Mouse (Mus musculus) testis, adult 2 months (tissue): ENCODE data around the gene Cux1.

ENCODE experiments used
- CTCF ChIP-seq: fragments of 200-500 bp; IDR thresholded peaks from 2 replicates; pipeline ENCODE4 v1.5.1; 2012; ENCODE audit warnings: low read depth, mild to moderate bottlenecking, inconsistent platforms, low read length, moderate library complexity; ENCODE audit not compliant: control insufficient read depth, insufficient read depth, insufficient replicate concordance
- POLR2A ChIP-seq: fragments of 200-500 bp; IDR thresholded peaks from 2 replicates; pipeline ENCODE4 v1.6.1; 2012; ENCODE audit warnings: low read depth, mild to moderate bottlenecking, inconsistent platforms, low read length, moderate library complexity; ENCODE audit not compliant: control insufficient read depth

- TF ChIP-seq POLR2A = no peak
- TF ChIP-seq CTCF = no peak
Measured at GRCm38 (mm10) chr5:136334780-136335179, 232.5 kb downstream of the Cux1 start.
